Mouse (Mus musculus) spleen, adult 2 months (tissue): ENCODE measurements at regions not wholly inside any gene's neighbourhood (a gene's known extent, or its start where the extent isn't known, plus 50 kb on each side); places are given as distances from the start of the nearest gene placed in this dataset.

Source experiments
- CTCF ChIP-seq: fragments of 200-500 bp; IDR thresholded peaks from 2 replicates; pipeline ENCODE4 v1.5.1; 2011; ENCODE audit warnings: mild to moderate bottlenecking, inconsistent platforms; ENCODE audit not compliant: insufficient read depth, insufficient read length, insufficient replicate concordance; ENCODE audit errors: extremely low read depth
- POLR2A ChIP-seq: fragments of 200-500 bp; IDR thresholded peaks from 2 replicates; pipeline ENCODE4 v1.6.1; 2011; ENCODE audit warnings: low read depth, low read length, inconsistent platforms

DNA sequence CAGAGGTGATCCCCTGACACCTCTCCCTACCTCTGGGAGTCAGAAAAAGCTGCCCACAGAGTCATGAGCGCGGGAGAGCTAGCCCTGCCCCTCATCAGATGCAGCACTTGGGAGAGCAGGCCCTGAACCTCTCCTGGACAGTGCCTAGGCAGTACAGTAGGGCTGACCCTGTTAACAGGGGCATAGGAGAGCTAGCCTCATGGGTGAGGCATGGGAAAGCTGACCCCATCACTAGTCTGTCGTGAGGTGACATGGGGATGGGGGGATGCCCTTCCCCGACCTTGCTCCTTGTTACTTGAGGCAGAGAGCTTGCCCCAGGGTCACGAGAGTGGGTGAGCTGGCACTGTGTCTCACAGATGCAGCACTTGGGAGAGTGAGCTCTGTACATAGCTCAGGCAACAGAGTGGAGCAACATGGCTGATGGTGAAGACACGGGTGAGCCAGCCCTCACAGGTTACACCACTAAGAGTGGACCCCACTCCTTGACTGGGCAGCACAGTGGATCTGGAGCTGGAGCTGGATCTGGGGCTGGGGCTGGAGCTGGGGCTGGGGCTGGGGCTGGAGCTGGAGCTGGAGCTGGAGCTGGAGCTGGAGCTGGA is 225.5 kb upstream of the Krr1 start:
- no peak for TF ChIP-seq CTCF
- no peak for TF ChIP-seq POLR2A
